Mouse (Mus musculus): ENCODE results near the gene N4bp2l1. TPM values are rescaled to one million over a fixed set of nuclear protein-coding genes. Genes with fewer than 3 reads are reported as not detected.
A peak's percentile ranks its signal among the peaks of the same experiment; 100 is the strongest.
"Not testable (repeated sequence)": the region's sequence is repeated elsewhere in the genome, so short reads cannot be mapped to it uniquely, and the experiment has no call there.

Gene N4bp2l1
- polyA plus RNA-seq (2015; fragmentation: Nextera tagmentation; extraction: Ambion mirVana): 5.4 and 9.6 TPM in 2 replicates

- Histone ChIP-seq H3K9me3 (replicated peaks; ENCODE audit: control insufficient read depth, low read length) (no peaks in the 10 kb centered on the region), H3K4me2 (ENCODE audit: low read depth, low read length) (no peak within 1 kb of the TSS), H3K36me3 (ENCODE audit: control insufficient read depth, insufficient read depth) (no peaks in the 10 kb centered on the region), H3K4me1 (ENCODE audit: control insufficient read depth, insufficient read depth, low read length) (peaks cover 4% of the 10 kb centered on the region), H3K4me3 (ENCODE audit: low read length) (no peak within 1 kb of the TSS), H3K27me3 (ENCODE audit: control insufficient read depth, insufficient read depth, low read length) (peaks cover 3% of the 10 kb centered on the region; the same call in 1 of the 2 replicates), H3K27ac (ENCODE audit: low read length) (no peak within 1 kb of the TSS), H3K9ac (ENCODE audit: low read length) (no peak within 1 kb of the TSS)
- ATAC-seq (replicated peaks; ENCODE audit: extremely low read depth, insufficient read depth, low FRiP score): no peak
- WGBS: 84% methylated on average over 7 of the region's 7 CpGs
Measured at GRCm38 (mm10) chr5:150597088-150597487, at the start of gene N4bp2l1. N4bp2l1 (minus strand) TSS chr5:150597188.

- no peaks in the 10 kb centered on the region for H3K4me1 ChIP-seq (ENCODE audit: control insufficient read depth, insufficient read depth, low read length)
- WGBS: 87% methylated on average over 4 of the region's 4 CpGs
- H3K27me3 ChIP-seq (ENCODE audit: control insufficient read depth, insufficient read depth, low read length): no peaks in the 10 kb centered on the region
- H3K4me2 ChIP-seq (ENCODE audit: low read depth, low read length): no peak overlapping the region
- H3K9me3 ChIP-seq (replicated peaks; ENCODE audit: control insufficient read depth, low read length): no peaks in the 10 kb centered on the region
- no peak for ATAC-seq (replicated peaks; ENCODE audit: extremely low read depth, insufficient read depth, low FRiP score)
- H3K27ac ChIP-seq (ENCODE audit: low read length): no peak overlapping the region
- H3K4me3 ChIP-seq (ENCODE audit: low read length): no peak overlapping the region
- H3K36me3 ChIP-seq (ENCODE audit: control insufficient read depth, insufficient read depth): peaks cover 29% of the 10 kb centered on the region
- H3K9ac ChIP-seq (ENCODE audit: low read length): no peak overlapping the region
Measured at GRCm38 (mm10) chr5:150644926-150645325, 47.9 kb upstream of the N4bp2l1 start.

- H3K9me3 ChIP-seq (replicated peaks; ENCODE audit: control insufficient read depth, low read length); H3K27ac ChIP-seq (ENCODE audit: low read length); ATAC-seq (replicated peaks; ENCODE audit: extremely low read depth, insufficient read depth, low FRiP score); H3K4me3 ChIP-seq (ENCODE audit: low read length); H3K9ac ChIP-seq (ENCODE audit: low read length); H3K27me3 ChIP-seq (ENCODE audit: control insufficient read depth, insufficient read depth, low read length); H3K4me1 ChIP-seq (ENCODE audit: control insufficient read depth, insufficient read depth, low read length); H3K4me2 ChIP-seq (ENCODE audit: low read depth, low read length): not testable (repeated sequence)
- 93% methylated on average over 4 of the region's 4 CpGs for WGBS
- peaks cover 23% of the 10 kb centered on the region for H3K36me3 ChIP-seq (ENCODE audit: control insufficient read depth, insufficient read depth)
Measured at GRCm38 (mm10) chr5:150643390-150643789, 46.4 kb upstream of the N4bp2l1 start.

GRCm38 (mm10) chr5:150641440-150641839 lies 44.5 kb upstream of the N4bp2l1 start:
- no peak overlapping the region for H3K27ac ChIP-seq (ENCODE audit: low read length)
- H3K9me3 ChIP-seq (replicated peaks; ENCODE audit: control insufficient read depth, low read length): no peaks in the 10 kb centered on the region
- H3K4me2 ChIP-seq (ENCODE audit: low read depth, low read length): no peak overlapping the region
- no peak overlapping the region for H3K9ac ChIP-seq (ENCODE audit: low read length)
- ATAC-seq (replicated peaks; ENCODE audit: extremely low read depth, insufficient read depth, low FRiP score): no peak
- 75% methylated on average over 3 of the region's 3 CpGs for WGBS
- H3K27me3 ChIP-seq (ENCODE audit: control insufficient read depth, insufficient read depth, low read length): no peaks in the 10 kb centered on the region
- H3K4me1 ChIP-seq (ENCODE audit: control insufficient read depth, insufficient read depth, low read length): no peaks in the 10 kb centered on the region
- no peak overlapping the region for H3K4me3 ChIP-seq (ENCODE audit: low read length)
- peaks cover 25% of the 10 kb centered on the region for H3K36me3 ChIP-seq (ENCODE audit: control insufficient read depth, insufficient read depth)

GRCm38 (mm10) chr5:150629692-150630091 lies 32.7 kb upstream of the N4bp2l1 start:
- H3K27ac ChIP-seq (ENCODE audit: low read length): no peak overlapping the region
- H3K27me3 ChIP-seq (ENCODE audit: control insufficient read depth, insufficient read depth, low read length): no peaks in the 10 kb centered on the region
- H3K4me1 ChIP-seq (ENCODE audit: control insufficient read depth, insufficient read depth, low read length): 0 out of 2 replicates have a peak, but pooled peaks cover 2% of the 10 kb centered on the region
- no peak overlapping the region for H3K4me2 ChIP-seq (ENCODE audit: low read depth, low read length)
- no peaks in the 10 kb centered on the region for H3K9me3 ChIP-seq (replicated peaks; ENCODE audit: control insufficient read depth, low read length)
- H3K9ac ChIP-seq (ENCODE audit: low read length): no peak overlapping the region
- no peaks in the 10 kb centered on the region; the same call in 1 of the 2 replicates for H3K36me3 ChIP-seq (ENCODE audit: control insufficient read depth, insufficient read depth)
- no peak overlapping the region for H3K4me3 ChIP-seq (ENCODE audit: low read length)
- 75% methylated on average over 2 of the region's 2 CpGs for WGBS
- no peak for ATAC-seq (replicated peaks; ENCODE audit: extremely low read depth, insufficient read depth, low FRiP score)

- Histone ChIP-seq H3K27me3 (ENCODE audit: control insufficient read depth, insufficient read depth, low read length) (no peaks in the 10 kb centered on the region), H3K9me3 (replicated peaks; ENCODE audit: control insufficient read depth, low read length) (no peaks in the 10 kb centered on the region), H3K27ac (ENCODE audit: low read length) (no peak overlapping the region), H3K4me3 (ENCODE audit: low read length) (no peak overlapping the region), H3K4me1 (ENCODE audit: control insufficient read depth, insufficient read depth, low read length) (0 out of 2 replicates have a peak, but pooled peaks cover 2% of the 10 kb centered on the region), H3K36me3 (ENCODE audit: control insufficient read depth, insufficient read depth) (no peaks in the 10 kb centered on the region; the same call in 1 of the 2 replicates), H3K4me2 (ENCODE audit: low read depth, low read length) (no peak overlapping the region), H3K9ac (ENCODE audit: low read length) (no peak overlapping the region)
- no peak for ATAC-seq (replicated peaks; ENCODE audit: extremely low read depth, insufficient read depth, low FRiP score)
- 97% methylated on average over 1 of the region's 1 CpGs for WGBS
Measured at GRCm38 (mm10) chr5:150629272-150629671, 32.3 kb upstream of the N4bp2l1 start.

GRCm38 (mm10) chr5:150625528-150625927 lies 28.5 kb upstream of the N4bp2l1 start:
- no peak overlapping the region for H3K4me3 ChIP-seq (ENCODE audit: low read length)
- H3K36me3 ChIP-seq (ENCODE audit: control insufficient read depth, insufficient read depth): no peaks in the 10 kb centered on the region
- H3K4me2 ChIP-seq (ENCODE audit: low read depth, low read length): no peak overlapping the region
- H3K9me3 ChIP-seq (replicated peaks; ENCODE audit: control insufficient read depth, low read length): no peaks in the 10 kb centered on the region
- H3K27ac ChIP-seq (ENCODE audit: low read length): no peak overlapping the region
- ATAC-seq (replicated peaks; ENCODE audit: extremely low read depth, insufficient read depth, low FRiP score): 0 out of 2 replicates have a peak, but pooled peaks have one; percentile 23
- H3K27me3 ChIP-seq (ENCODE audit: control insufficient read depth, insufficient read depth, low read length): no peaks in the 10 kb centered on the region
- 36% methylated on average over 7 of the region's 7 CpGs for WGBS
- H3K9ac ChIP-seq (ENCODE audit: low read length): no peak overlapping the region
- H3K4me1 ChIP-seq (ENCODE audit: control insufficient read depth, insufficient read depth, low read length): peaks cover 8% of the 10 kb centered on the region; the same call in 1 of the 2 replicates

GRCm38 (mm10) chr5:150622792-150623191 lies 25.8 kb upstream of the N4bp2l1 start:
- H3K9ac ChIP-seq (ENCODE audit: low read length): no peak overlapping the region
- no peak overlapping the region for H3K27ac ChIP-seq (ENCODE audit: low read length)
- no peaks in the 10 kb centered on the region for H3K27me3 ChIP-seq (ENCODE audit: control insufficient read depth, insufficient read depth, low read length)
- peaks cover 8% of the 10 kb centered on the region; the same call in 1 of the 2 replicates for H3K4me1 ChIP-seq (ENCODE audit: control insufficient read depth, insufficient read depth, low read length)
- H3K9me3 ChIP-seq (replicated peaks; ENCODE audit: control insufficient read depth, low read length): no peaks in the 10 kb centered on the region
- ATAC-seq (replicated peaks; ENCODE audit: extremely low read depth, insufficient read depth, low FRiP score): no peak
- H3K4me2 ChIP-seq (ENCODE audit: low read depth, low read length): no peak overlapping the region
- H3K4me3 ChIP-seq (ENCODE audit: low read length): no peak overlapping the region
- no peaks in the 10 kb centered on the region for H3K36me3 ChIP-seq (ENCODE audit: control insufficient read depth, insufficient read depth)
- 8% methylated on average over 1 of the region's 1 CpGs for WGBS

- no peaks in the 10 kb centered on the region for H3K36me3 ChIP-seq (ENCODE audit: control insufficient read depth, insufficient read depth)
- H3K4me2 ChIP-seq (ENCODE audit: low read depth, low read length): no peak overlapping the region
- no peak for ATAC-seq (replicated peaks; ENCODE audit: extremely low read depth, insufficient read depth, low FRiP score)
- WGBS: 79% methylated on average over 3 of the region's 3 CpGs
- H3K27ac ChIP-seq (ENCODE audit: low read length): no peak overlapping the region
- peaks cover 8% of the 10 kb centered on the region; the same call in 1 of the 2 replicates for H3K4me1 ChIP-seq (ENCODE audit: control insufficient read depth, insufficient read depth, low read length)
- no peaks in the 10 kb centered on the region for H3K9me3 ChIP-seq (replicated peaks; ENCODE audit: control insufficient read depth, low read length)
- no peaks in the 10 kb centered on the region for H3K27me3 ChIP-seq (ENCODE audit: control insufficient read depth, insufficient read depth, low read length)
- no peak overlapping the region for H3K4me3 ChIP-seq (ENCODE audit: low read length)
- H3K9ac ChIP-seq (ENCODE audit: low read length): no peak overlapping the region
Measured at GRCm38 (mm10) chr5:150621592-150621991, 24.6 kb upstream of the N4bp2l1 start.

Measured in heart, embryonic 16.5 days (tissue).